Mouse (Mus musculus) liver, embryonic 15.5 days (tissue): ENCODE results near the gene Nus1. TPM values are rescaled to one million over a fixed set of nuclear protein-coding genes. Genes with fewer than 3 reads are reported as not detected.

Experiments used
- ATAC-seq: fragments of 200-750 bp; cut with Nextera tagmentation; 2 replicates; pipeline ENCODE4 v1.8.0; 2017; ENCODE audit warnings: moderate number of reproducible peaks, mild to moderate bottlenecking, moderate library complexity; ENCODE audit not compliant: insufficient read depth
- H3K27ac ChIP-seq: fragments of 300-500 bp; sonication (generic); replicated peaks from 2 replicates; pipeline ENCODE4 v1.5.1; 2015; ENCODE audit warnings: mild to moderate bottlenecking, inconsistent platforms
- H3K27me3 ChIP-seq: fragments of 300-500 bp; sonication (generic); 2 replicates; pipeline ENCODE4 v1.6.1; 2015; ENCODE audit warnings: mild to moderate bottlenecking, inconsistent platforms
- H3K36me3 ChIP-seq: fragments of 300-500 bp; sonication (generic); replicated peaks from 2 replicates; pipeline ENCODE4 v1.6.1; 2015; ENCODE audit warnings: moderate library complexity, mild to moderate bottlenecking, inconsistent platforms
- H3K4me1 ChIP-seq: fragments of 300-500 bp; sonication (generic); replicated peaks from 2 replicates; pipeline ENCODE4 v1.6.1; 2015; ENCODE audit warnings: inconsistent platforms
- H3K4me2 ChIP-seq: fragments of 300-500 bp; sonication (generic); 2 replicates; pipeline ENCODE4 v1.6.1; 2015; ENCODE audit warnings: moderate library complexity, mild to moderate bottlenecking, inconsistent platforms
- H3K4me3 ChIP-seq: fragments of 300-500 bp; sonication (generic); replicated peaks from 2 replicates; pipeline ENCODE4 v1.5.1; 2015; ENCODE audit warnings: mild to moderate bottlenecking, inconsistent platforms
- H3K9ac ChIP-seq: fragments of 300-500 bp; sonication (generic); 2 replicates; pipeline ENCODE4 v1.6.1; 2015; ENCODE audit warnings: moderate library complexity, mild to moderate bottlenecking, inconsistent platforms
- H3K9me3 ChIP-seq: fragments of 300-500 bp; sonication (generic); replicated peaks from 2 replicates; pipeline ENCODE4 v1.6.1; 2016; ENCODE audit warnings: inconsistent platforms
- WGBS: fragments of 180-500 bp; shearing (Covaris S2); methylation state at CpG from one replicate; pipeline ENCODE4 v1.1.7; 2015; ENCODE audit warnings: mixed read lengths; ENCODE audit not compliant: insufficient replicate concordance; 5-methylcytosine and 5-hydroxymethylcytosine counted together
- polyA plus RNA-seq: library from polyadenylated mRNA; unstranded; fragments of >200 nt; fragmentation: Nextera tagmentation; extraction: Ambion mirVana; gene quantifications from 2 replicates; pipeline ENCODE4 v1.2.1, GENCODE M21; 2015

The Nus1 gene
- polyA plus RNA-seq, 1 experiment from 2014 or later, result 4.8 TPM

GRCm38 (mm10) chr10:52463941-52464739 is 46.8 kb downstream of the Nus1 start:
- Histone ChIP-seq H3K27me3 (no peaks in the 10 kb centered on the region), H3K36me3 (no peaks in the 10 kb centered on the region), H3K27ac (no peak overlapping the region), H3K4me2 (no peak overlapping the region), H3K9me3 (no peaks in the 10 kb centered on the region), H3K4me1 (no peaks in the 10 kb centered on the region), H3K4me3 (no peak overlapping the region), H3K9ac (no peak overlapping the region)
- WGBS, result 51% methylated on average over 7 of the region's 7 CpGs
- no peak for ATAC-seq

- Histone ChIP-seq H3K27me3 (no peaks in the 10 kb centered on the region), H3K27ac (no peak overlapping the region), H3K36me3 (no peaks in the 10 kb centered on the region), H3K9me3 (no peaks in the 10 kb centered on the region), H3K4me3 (no peak overlapping the region), H3K4me1 (no peaks in the 10 kb centered on the region), H3K9ac (no peak overlapping the region), H3K4me2 (no peak overlapping the region)
- 44% methylated on average over 4 of the region's 4 CpGs for WGBS
- no peak for ATAC-seq
Measured at GRCm38 (mm10) chr10:52471520-52471919, 54.2 kb downstream of the Nus1 start.

Other genes starting within 250 kb of the Nus1 start
- 0.01 TPM in 1 of 2 replicates, not detected in the other for gene Ros1, start 222.3 kb upstream of the Nus1 start, polyA plus RNA-seq
- gene Dcbld1, start 183.9 kb upstream of the Nus1 start, polyA plus RNA-seq, result 4.4 TPM in 2 replicates
- not detected in 2 replicates for gene Gm26741, start 58.8 kb upstream of the Nus1 start, polyA plus RNA-seq
- gene Gopc, start 35.4 kb upstream of the Nus1 start, polyA plus RNA-seq, result 5.0 and 5.6 TPM in 2 replicates
- gene Nepn, start 28.6 kb upstream of the Nus1 start, polyA plus RNA-seq, result 0.08 TPM in 1 of 2 replicates, not detected in the other